Mouse (Mus musculus): ENCODE measurements around the gene Adgrv1.

The Adgrv1 gene

DNA sequence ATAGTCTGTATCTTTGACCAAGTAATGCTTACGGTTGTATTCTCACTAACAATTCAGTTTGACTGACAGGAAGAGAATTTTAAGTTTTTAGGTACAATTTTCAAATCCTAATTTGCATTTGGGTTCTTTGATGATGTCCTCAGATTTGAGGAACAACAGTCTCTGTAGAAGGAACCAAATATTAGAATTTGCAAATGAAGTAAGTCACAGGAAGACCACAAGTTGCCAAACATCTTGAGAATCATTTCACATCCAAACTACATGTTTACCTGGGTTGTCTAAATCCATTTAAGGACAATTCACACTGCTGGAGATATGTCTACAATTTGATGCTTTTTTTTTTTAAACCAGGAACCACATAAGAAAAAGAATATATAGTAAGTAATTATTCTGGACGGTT lies 391.8 kb downstream of the Adgrv1 start:
- no peak for DNase-seq (ENCODE audit: low read depth, low spot score)

DNA sequence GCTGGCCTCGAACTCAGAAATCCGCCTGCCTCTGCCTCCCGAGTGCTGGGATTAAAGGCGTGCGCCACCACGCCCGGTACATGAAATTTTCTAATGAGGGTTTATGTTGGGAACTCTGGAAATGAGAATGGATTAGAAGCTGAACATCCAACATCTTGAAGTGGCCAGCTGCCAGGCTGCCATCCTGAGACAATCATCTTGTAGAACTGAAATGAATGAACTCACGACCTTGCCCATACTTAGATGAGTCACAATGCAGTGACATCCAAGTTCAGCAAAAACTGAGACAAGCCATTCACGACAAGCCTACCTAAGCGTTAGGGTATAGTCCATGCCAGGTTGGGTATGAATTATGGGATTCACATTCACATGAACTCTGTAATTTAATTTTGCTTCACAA lies 393.1 kb downstream of the Adgrv1 start:
- DNase-seq (ENCODE audit: low read depth, low spot score): no peak

DNA sequence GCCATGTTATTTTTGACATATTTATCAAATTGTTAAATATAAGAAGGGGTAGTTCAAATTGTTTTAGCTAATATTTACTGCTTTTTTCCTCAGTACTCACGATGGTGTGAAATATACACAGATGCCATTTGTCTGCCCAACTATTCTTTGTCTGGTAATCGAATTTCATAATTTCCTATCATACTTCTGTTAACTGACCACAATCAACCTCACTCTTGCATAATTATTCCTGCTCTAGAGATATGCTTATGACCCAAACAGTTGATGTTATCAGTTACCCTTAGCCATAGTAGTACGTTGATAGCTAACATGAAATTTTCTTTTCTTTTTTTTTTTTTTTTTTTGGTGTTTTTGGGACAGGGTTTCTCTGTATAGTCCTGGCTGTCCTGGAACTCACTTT lies 393.5 kb downstream of the Adgrv1 start:
- DNase-seq (ENCODE audit: low read depth, low spot score): no peak

DNA sequence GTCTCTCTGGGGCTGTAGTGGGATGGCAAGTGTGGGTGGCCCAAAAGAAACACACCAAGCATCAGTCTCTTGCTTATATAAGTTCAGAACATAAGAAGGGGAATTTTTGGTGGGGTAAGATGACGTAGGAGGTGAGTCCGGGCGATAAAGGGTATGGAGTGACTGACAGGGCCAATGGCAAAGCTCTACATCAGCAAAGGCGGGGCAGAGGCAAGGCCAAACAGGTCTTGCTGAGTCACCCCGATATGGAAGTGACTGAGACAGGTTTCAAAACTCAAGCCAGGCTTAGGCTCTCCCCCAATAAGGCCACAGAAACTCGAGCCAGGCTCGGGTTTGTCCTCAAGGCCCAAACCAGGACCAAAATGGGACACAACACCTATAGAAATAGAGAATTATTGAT lies 394.1 kb downstream of the Adgrv1 start:
- no peak for DNase-seq (ENCODE audit: low read depth, low spot score)

DNA sequence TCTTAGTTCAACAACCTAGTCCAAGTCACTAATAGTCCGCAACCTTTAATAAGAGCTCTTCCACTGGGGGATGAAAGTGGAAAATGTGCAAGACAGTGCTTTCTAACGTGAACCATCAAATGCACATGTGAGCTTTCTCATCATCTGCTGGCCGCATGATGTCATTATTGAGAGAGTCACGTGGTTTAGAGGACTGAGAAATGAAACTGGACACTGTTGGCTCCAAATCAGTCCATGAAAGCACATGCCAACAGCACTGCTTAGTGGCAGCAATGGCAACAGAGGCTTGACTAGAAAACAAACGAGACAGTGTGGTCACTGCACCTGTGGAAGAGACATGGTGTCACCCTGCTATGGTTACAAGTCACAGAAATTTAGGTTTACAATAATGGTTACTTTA lies 395.0 kb downstream of the Adgrv1 start:
- DNase-seq (ENCODE audit: low read depth, low spot score): no peak

DNA sequence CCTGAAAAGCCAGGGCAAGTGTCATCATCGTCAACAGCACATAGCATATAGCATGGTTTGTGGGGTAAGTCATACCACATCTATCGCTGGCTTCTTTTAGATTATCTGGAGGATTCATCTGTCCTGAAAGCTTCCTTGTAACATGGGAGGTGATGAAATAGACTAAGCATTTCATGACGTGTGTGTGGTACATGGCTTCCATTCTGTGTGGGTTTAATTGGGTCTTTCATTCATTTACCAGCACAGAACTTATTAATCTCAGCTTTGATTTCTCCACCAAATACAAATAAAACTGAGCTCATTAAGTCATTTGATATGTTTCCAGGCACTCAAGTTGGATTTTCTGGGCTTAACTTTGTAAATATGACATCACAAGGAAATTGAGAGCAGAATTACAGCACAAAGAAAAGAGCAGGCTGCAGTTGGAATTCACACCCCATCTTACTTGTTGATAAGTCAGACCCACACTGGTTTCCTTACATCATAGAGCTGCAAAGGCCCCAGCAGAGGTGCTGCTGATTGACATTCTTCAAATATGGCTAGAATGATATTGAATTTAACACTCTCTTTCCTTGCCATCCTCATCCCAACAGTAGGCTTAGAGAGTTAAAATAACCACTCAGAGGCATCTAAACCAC lies 396.1 kb downstream of the Adgrv1 start:
- DNase-seq (ENCODE audit: low read depth, low spot score): no peak

DNA sequence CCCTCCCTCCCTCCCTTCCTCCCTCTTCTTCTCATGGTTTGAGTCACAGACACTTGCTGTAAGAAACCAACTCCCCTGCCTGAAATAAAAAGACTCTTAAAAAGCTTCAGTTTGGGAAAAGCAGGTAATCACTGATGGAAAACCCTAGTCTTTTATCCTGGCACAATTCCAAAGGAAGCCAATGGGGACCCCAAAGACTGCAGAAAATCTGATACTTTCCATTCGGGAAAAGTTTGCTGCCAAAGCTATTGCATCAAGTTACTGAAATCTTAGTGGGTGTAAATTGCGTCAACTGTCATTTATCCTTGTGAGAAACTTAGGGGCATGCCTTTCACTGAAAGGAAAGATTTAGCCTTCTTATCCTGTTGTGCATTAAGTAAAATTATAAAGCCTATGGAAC lies 398.9 kb downstream of the Adgrv1 start:
- DNase-seq (ENCODE audit: low read depth, low spot score): no peak

DNA sequence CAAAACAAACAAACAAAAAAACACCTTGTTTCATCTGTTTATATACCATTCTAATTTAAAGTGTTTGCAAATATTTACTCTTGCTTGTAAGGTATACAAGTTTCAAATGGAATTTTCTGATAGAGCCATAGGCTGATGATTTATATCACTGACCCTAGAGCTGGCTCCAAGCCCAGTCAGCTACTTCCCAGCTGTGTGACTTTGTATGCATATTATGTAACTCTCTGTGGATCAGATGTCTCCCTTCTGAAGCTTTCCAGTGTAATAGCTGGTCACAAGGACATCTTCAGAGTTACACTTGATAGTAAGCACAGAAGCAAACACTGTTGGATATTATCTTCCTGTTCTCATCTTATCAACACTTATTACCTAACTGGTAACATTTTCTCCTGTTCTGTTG lies 400.1 kb downstream of the Adgrv1 start:
- no peak for DNase-seq (ENCODE audit: low read depth, low spot score)

DNA sequence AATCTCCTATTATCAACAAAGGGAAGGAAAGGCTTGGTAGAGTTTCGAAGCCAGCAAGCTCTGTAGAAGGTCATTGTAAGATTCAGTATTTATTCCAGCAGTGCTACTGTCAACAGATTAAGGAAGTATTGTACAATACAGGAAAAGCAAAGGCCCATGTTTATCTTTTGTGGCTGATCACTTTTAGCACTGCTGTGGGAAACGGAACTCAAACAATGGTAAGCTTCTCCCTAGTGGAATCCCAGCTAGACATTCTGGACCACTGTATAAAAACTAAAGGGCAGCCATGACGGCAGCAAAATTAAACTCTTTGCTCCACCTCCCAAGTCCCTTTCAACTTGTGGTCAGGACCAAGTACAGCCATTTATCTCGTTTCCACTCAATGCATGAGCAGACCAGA lies 402.8 kb downstream of the Adgrv1 start:
- DNase-seq (ENCODE audit: low read depth, low spot score): no peak

DNA sequence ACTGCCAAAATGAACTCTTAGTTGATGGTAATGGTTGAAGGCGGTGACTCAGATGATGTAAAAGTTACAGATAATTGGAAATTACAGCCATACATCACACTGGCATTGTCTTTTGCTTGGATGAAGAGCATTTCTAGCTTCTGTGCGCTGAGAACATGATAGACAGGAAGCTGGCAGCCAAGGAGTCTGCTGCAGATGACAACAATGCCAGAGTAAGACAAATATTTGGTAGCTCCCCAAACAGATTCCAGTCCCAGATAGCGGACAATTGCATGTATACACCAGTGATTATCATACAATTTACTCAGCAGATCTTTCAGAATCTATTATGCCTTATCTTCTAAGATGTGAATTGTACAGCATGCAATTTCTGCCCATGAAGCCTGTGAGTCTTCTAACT lies 409.2 kb downstream of the Adgrv1 start:
- DNase-seq (ENCODE audit: low read depth, low spot score): no peak

DNA sequence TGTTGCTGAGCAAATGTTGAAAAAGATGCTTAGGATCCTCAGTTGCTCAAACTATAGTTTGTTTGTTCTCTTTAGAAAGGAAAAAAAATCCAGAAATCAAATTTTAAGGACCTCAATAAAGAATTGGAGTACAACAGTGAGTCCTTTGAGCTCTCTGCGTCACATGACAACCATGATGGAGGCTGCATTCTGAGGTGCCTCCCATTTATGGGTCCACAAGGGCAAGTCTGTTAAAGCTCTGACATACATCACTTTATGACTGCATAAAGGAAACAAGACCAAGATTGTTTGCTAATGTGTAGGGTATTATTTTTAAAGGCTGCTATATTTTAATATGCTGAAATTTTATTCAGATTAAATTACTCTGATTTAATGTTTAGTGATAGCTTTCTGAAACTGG lies 410.6 kb downstream of the Adgrv1 start:
- DNase-seq (ENCODE audit: low read depth, low spot score): no peak

DNA sequence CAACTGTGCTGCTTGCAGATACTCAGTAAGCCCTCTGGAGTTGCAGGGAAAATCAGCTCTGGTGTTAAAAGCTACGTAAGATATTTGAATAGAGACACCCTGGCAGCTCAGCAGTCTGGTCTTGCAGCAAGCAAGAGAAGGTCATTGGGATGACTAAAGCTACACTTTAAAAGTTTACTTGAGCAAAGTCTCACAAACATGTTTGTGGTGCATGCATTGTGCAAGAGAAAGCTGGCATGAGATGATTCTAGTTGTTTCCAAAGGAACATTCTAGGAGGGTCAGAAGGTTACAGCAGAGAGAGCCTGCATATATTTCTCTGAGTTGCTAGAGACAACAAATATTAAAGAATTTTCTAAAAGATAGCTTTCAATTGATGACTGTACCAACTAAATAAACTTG lies 421.5 kb downstream of the Adgrv1 start:
- no peak for DNase-seq (ENCODE audit: low read depth, low spot score)

DNA sequence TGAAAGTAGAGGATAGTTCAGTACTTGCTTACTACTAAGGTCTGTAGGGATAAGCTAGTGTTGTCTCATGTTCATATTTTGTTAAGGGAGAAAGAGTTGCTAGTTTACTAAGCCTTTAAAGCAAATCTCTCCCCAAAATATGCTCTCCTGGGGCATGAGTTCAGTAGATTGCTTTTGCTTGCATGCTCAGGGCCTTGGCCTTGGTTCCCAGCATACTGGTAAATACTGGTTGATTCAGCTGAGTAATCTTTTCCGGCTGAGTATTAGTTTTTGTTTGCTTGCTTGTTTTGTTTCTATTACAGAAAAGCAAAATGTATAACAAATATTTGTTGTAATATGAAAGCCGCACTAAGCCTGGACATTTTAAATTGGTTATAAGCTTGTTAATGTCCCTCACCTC lies 422.4 kb downstream of the Adgrv1 start:
- no peak for DNase-seq (ENCODE audit: low read depth, low spot score)

DNA sequence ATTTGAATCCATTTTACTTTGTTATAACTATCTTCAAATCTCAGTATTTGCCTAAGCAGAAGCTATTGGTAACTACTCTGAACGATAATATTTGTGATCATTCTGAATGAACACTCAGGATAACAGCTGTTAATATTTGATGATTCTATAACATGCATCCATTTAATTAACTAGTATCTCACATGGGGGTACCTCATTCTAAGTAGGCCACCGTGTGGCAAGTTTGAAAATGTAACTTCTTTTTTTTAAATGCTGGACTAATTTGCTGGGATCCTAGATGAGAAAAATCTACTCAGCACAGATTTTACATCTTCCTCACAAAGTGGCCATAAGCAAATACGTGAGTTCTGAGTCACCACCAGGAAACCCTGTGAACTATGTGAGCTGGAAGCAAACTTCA lies 423.1 kb downstream of the Adgrv1 start:
- DNase-seq (ENCODE audit: low read depth, low spot score): no peak

DNA sequence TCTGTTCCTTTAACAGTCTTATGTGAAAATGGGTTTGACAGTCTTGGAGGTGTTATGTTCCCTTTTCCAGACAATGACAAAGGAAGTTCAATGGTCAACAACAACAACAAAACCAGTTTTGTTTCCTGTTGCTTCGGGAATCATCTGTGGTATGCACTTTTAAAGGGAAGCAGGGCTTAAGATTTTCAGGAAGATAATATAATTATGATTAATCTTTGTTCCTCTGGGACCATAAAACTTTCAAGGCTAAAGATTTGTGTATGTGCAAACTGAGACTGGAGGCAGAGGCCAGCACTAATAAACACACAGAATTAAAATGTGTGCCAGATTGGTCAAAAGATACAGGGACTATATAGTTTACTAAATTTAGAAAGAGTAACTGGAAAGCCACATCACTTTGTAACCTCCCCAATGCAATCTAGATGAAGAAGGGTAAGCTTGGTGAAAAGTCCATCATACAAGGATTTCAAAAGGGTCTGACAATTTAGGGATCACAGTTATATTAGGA lies 424.8 kb downstream of the Adgrv1 start:
- DNase-seq (ENCODE audit: low read depth, low spot score): no peak

DNA sequence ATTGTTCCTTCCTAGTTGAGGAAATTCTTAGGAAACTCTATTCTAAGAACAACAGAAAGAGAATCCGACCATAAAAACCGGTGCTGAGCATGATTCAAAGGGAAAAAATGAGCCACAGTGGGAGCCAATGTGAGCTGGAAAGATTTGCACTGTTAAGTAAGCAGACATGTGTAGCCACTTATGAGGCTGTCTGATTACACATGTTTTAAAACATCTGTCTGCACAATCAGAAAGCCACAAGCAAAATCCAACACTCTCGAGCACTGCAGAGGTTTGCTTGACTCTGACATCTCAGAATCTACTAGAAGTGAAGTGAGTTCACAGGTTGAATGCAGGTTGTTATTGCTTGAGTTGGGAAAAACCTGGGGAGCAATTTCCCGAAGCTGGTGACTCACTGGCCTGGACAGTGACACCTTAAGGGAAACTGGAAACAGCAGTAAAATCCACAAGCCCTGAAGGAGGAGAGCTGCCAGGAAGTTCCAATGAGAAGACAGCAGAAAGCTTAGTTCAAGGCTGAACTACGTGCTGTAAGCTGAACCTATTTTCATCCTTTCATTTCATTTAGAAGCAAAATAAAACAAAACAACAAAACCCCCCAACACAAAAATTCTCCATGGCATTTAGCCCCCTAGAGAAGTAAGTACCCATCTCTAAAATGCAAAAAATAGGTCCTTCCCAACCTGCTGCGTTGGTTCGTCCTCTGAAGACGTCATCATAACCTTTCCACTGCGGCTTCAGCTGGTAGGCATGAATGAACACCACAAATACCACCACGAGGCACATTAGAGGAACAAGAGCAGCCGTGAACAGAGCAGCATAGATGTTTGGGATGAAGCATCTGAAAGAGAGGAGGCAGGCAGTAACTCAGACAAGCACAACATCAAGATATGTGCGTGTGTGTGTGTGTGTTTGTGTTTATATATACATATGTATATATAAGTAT lies 450.7 kb downstream of the Adgrv1 start:
- DNase-seq (ENCODE audit: low read depth, low spot score): no peak

DNA sequence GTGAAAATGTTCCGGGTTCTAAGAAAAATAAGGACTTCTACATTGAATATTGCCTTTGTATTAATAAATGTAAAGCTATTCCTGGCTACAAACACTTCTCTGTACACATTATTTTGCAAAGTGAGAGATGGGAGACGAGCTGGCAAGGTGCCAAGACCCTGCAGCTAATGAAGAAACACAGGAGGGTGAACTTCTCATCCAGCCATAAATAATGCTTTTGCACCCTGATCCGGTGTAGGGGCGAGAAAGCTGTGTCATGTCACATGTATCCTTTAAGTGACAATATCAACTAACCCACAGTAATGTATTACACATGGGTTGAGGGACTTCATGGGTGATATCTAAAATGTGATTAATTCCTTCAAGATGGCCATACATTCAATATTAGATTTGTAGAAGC lies 451.5 kb downstream of the Adgrv1 start:
- no peak for DNase-seq (ENCODE audit: low read depth, low spot score)

DNA sequence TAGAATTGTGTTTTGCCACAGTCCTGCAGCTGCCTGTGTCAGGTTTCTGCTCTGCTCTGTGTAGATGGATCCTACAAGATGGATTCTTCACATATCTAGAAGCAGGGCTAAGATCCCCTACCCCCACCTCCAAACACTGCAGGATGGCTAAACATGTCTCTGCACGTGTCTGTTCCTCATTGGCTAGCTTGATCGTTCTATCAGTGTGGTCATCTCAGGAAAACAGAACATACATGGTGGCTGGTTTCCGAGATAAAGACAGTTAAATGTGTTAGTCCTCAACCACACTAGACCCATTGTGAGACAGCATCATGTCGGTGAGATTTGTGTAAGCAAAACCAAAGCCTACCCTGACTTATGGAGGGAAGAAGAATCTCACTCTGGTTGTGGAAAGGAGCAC lies 456.1 kb downstream of the Adgrv1 start:
- no peak for DNase-seq (ENCODE audit: low read depth, low spot score)

DNA sequence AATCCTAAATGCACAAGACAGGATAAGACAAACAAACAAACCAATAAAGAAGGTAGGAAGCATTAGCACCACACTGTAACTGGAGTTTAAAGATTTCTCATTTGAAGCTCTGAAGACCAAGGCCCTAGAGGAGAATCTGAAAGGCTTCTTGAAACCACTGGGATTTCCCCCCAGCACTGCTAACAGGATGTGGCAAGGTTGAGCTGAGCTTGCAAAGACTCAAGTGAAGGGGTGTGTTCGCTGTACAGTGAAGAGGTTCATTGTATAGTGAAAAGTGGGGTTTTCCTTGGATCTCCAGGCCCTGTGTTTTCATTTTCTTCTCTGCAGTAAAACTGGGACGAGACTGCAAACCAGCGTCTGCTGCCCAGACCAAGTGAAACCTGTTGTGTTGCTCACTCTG lies 456.9 kb downstream of the Adgrv1 start:
- DNase-seq (ENCODE audit: low read depth, low spot score): no peak

DNA sequence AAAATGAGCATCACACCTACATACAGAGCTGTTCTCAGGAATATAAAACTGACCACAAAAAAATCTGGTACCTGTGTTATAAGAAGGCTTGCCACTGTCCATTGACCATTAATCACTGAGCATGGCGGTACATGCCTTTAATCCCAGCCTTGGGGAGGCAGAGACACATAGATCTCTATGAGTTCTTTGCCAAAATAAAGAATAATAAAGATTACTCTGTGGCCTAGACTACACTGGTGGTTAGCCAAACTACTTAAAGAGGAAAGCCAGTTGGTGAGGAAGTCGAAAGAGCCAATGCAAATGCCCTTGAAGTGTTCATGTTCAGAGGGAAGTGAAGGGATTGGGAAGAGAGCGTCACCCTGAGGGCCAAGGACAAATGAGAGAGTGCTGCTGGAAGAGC lies 461.8 kb downstream of the Adgrv1 start:
- DNase-seq (ENCODE audit: low read depth, low spot score): no peak

DNA sequence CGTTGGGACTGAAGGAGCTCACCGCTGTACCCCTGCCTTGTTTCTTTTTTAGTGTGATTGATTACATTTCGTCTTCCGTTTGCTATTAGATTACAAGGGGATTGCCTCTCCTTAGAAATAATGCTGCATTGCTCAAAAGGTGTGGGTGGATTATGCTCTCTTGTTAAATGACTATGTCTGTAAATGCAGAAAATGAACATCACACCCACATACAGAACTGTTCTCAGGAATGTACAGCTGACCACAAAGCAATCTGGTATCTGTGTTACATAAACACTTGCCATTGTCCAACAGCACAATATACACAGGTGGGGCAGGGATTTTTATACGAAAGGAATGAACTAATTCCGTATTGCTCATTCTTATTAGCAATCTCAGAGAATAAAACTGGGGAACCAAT lies 465.5 kb downstream of the Adgrv1 start:
- no peak for DNase-seq (ENCODE audit: low read depth, low spot score)

DNA sequence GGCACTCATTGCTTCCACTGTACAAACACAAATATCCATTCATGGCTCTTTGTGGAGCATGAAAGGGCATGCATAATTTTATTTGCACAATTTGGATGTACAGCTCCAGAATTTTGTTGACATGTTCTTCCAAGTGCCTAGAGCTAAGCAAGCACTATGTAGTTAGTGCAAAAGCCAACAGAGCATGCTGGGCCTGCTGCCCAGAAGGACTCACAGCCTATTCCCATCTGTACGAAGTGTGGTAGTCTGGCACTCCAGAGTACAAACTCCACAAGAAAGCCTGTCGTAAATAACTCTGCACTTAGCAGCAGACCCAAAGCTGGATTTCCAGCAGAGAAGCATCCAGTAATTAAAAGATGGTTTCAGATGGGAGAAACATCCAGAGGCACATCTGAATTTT lies 473.1 kb downstream of the Adgrv1 start:
- DNase-seq (ENCODE audit: low read depth, low spot score): no peak

DNA sequence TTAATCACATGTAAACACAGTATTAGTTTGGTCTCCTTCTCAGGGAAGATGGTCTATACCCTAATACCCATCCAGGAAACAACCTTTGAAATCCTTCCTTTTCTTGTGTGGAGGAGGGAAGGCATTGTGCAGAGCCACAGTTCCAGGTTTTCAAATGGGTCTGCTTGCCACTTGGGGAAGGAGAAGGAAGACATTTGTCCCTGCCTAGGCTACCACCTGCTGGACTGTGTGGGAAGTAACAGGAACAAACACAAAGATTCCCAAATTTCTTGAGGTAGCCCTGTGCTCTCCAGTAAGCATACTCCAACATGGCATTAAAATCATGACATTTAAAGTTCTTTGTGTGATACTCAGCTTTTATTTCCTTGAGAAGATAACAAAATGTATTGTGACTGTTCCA lies 477.6 kb downstream of the Adgrv1 start:
- DNase-seq (ENCODE audit: low read depth, low spot score): peak; percentile 61

Measured in ZHBTc4 (cell line).